Mouse (Mus musculus) NIH3T3 (cell line): Measurements from ENCODE around the gene Olfr1291-ps1.

Source experiments
- DNase-seq: peaks from one replicate; pipeline ENCODE4 v3.0.0-alpha.2; 2012; ENCODE audit warnings: low read depth

Gene Olfr1291-ps1

DNA sequence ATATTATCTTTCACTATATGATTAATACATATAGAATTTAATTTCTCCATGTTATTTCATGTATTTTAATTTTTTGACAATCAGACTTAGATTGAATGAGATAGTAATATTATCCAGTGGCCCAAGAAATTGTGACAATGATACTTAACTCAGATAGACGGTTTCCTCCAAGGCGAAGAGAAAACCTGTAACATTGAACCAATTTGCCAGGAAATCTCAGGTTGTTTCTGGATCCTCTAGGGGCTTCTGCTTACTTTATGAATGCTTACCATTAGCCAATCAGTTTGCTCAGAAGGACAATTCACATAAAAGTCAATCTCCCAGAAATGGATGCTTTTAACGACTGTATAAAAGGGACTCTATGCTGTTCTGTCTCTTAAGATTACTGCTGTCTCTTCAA lies at the start of gene Olfr1291-ps1:
TSS of gene Olfr1291-ps1 (plus strand) at position 301 of the 400 bp plus-strand sequence.
- DNase-seq, result no peak

DNA sequence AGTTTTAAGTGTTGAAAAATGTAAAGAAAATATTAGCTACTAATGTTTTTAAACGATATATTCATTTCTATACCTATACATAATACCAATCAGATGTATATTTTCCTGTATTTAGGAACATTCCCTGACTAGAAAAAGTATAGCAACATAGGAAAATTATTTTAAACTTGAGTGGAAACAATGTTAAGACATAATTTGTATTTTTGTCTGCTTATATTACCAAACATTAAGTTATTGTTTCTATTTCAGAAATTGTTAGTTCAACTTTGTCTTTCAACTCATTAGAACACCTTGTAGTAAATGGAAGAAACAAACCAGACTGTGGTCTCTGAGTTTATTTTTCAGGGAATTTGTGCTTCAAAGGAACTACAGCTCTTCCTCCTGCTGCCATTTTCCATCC lies 48.1 kb upstream of the Olfr1291-ps1 start, which contains the start of gene Olfr1287:
TSS of gene Olfr1287 (plus strand) at position 301 of the 400 bp plus-strand sequence.
- DNase-seq, result no peak

DNA sequence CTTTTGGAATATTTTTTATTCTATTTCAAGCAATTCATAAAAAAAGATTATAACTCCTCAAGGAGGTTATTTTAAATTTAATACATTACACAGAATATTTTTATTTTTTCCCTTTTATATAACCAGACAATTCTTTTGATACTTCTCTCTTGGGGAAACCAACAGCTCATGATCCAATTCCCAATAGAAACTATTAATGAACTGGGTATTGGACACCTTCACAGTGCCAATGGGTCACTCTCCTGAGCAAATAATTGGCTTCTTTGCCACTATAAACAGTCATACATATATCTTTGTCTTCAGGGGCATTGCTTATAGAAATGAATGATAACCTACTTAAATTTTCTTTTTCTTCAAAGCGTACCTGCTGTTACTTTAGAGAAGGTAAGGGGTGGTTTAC lies 23.2 kb upstream of the Olfr1291-ps1 start, which contains the start of gene Olfr1288:
TSS of gene Olfr1288 (plus strand) at position 301 of the 400 bp plus-strand sequence.
- no peak for DNase-seq

- no peak for DNase-seq
Measured at GRCm38 (mm10) chr2:111480519-111480918, 16.5 kb upstream of the Olfr1291-ps1 start, which contains the start of gene Olfr1289. Gene Olfr1289, plus strand, starts transcription at chr2:111480819.

DNA sequence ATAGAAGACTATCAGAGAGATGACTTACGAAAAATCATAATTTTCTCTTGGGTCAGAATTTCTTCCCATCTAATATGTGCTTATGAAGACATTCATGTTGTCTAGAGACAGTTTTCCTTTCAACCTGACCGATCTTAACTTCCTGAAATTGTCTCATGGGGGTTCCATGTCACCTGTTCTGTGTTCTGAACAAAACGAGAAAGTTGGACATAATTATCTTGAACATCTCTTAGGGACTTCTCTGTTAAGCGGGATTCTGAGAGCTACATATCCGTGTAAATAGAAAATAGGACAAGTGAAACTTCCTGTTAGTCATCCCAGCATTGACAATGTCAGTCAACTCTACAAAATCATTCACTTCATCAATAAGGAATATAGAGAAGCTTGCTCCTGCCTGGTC lies 3.3 kb upstream of the Olfr1291-ps1 start, which contains the start of gene Olfr1290:
TSS of gene Olfr1290 (minus strand) at position 101 of the 400 bp plus-strand sequence.
- no peak for DNase-seq

DNA sequence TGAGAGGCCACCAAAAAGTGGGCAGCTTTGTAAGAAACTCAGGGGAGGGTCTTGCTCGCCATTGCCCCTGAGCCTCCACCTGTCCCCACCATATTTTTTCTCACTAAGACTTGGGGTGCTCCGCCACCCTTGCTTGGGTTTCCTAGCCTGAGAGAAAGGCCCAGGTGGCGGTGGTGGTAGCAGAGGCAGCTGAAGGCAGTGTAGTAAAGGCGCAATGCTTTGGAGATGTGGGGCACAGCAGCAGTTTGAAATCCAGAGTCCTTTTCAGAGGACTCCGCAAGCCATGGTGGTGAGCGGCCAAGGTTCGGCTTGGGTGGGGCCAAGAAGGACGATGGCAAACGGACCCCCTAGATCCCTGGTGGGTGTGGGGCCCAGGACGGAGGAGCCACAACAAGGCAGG lies 20.5 kb downstream of the Olfr1291-ps1 start:
- DNase-seq, result no peak

DNA sequence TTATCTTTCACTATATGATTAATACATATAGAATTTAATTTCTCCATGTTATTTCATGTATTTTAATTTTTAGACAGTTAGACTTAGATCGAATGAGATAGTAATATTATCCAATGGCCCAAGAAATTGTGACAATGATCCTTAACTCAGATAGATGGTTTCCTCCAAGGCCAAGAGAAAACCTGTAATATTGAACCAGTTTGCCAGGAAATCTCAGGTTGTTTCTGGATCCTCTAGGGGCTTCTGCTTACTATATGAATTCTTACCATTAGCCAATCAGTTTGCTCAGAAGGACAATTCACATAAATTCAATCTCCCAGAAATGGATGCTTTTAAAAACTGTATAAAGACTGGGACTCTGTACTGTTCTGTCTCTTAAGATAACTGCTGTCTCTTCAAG lies 27.9 kb downstream of the Olfr1291-ps1 start, which contains the start of gene Olfr1293-ps:
TSS of gene Olfr1293-ps (plus strand) at position 301 of the 400 bp plus-strand sequence.
- no peak for DNase-seq

DNA sequence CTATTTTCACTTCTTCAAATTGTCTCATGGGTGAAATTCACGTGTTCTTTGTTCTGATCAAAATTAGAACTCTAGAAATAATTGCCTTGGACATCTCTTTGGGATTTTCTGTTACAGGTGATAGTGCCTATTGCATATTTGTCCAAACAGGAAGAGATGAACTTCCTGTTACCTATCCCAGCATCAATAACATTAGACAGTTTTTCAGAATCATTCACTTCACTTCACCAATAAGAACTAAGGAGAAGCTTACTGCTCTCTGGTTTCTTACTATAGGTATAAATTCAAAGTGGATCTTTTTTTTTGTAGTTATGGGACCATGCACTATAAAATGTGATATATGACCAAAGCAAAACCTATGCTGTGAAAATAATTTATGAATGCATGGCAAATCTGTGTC lies 43.2 kb downstream of the Olfr1291-ps1 start, which contains the start of gene Olfr1294:
TSS of gene Olfr1294 (minus strand) at position 101 of the 400 bp plus-strand sequence.
- no peak for DNase-seq
